Mouse (Mus musculus) forebrain, embryonic 13.5 days (tissue): ENCODE measurements around the gene Chchd6. TPM values are rescaled to one million over a fixed set of nuclear protein-coding genes. Genes with fewer than 3 reads are reported as not detected.

Experiments used
- ATAC-seq: fragments of 200-750 bp; cut with Nextera tagmentation; 2 replicates; pipeline ENCODE4 v1.8.0; 2017
- H3K27ac ChIP-seq: fragments of 300-500 bp; sonication (generic); 2 replicates; pipeline ENCODE4 v1.5.1; 2015; ENCODE audit warnings: inconsistent platforms, mild to moderate bottlenecking, moderate library complexity
- H3K27me3 ChIP-seq: fragments of 300-500 bp; sonication (generic); 2 replicates; pipeline ENCODE4 v1.6.1; 2015; ENCODE audit warnings: mild to moderate bottlenecking, inconsistent platforms
- H3K36me3 ChIP-seq: fragments of 300-500 bp; sonication (generic); 2 replicates; pipeline ENCODE4 v1.6.1; 2015; ENCODE audit warnings: mild to moderate bottlenecking, inconsistent platforms; ENCODE audit not compliant: poor library complexity, severe bottlenecking
- H3K4me1 ChIP-seq: fragments of 300-500 bp; sonication (generic); 2 replicates; pipeline ENCODE4 v1.6.1; 2015; ENCODE audit warnings: inconsistent platforms
- H3K4me2 ChIP-seq: fragments of 300-500 bp; sonication (generic); 2 replicates; pipeline ENCODE4 v1.6.1; 2015; ENCODE audit warnings: inconsistent platforms, mild to moderate bottlenecking, moderate library complexity
- H3K4me3 ChIP-seq: fragments of 300-500 bp; sonication (generic); 2 replicates; pipeline ENCODE4 v1.5.1; 2015; ENCODE audit warnings: mild to moderate bottlenecking, inconsistent platforms
- H3K9ac ChIP-seq: fragments of 300-500 bp; sonication (generic); 2 replicates; pipeline ENCODE4 v1.6.1; 2015; ENCODE audit warnings: mild to moderate bottlenecking, inconsistent platforms
- H3K9me3 ChIP-seq: fragments of 300-500 bp; sonication (generic); replicated peaks from 2 replicates; pipeline ENCODE4 v1.6.1; 2016; ENCODE audit warnings: inconsistent platforms
- WGBS: fragments of 180-500 bp; shearing (Covaris S2); methylation state at CpG from one replicate; pipeline ENCODE4 v1.1.7; 2015; 5-methylcytosine and 5-hydroxymethylcytosine counted together
- polyA plus RNA-seq: library from polyadenylated mRNA; unstranded; fragments of >200 nt; fragmentation: Nextera tagmentation; extraction: Ambion mirVana; gene quantifications from 2 replicates; pipeline ENCODE4 v1.2.1, GENCODE M21; 2015

The Chchd6 gene
- polyA plus RNA-seq, 1 experiment from 2014 or later, result 108 TPM

DNA sequence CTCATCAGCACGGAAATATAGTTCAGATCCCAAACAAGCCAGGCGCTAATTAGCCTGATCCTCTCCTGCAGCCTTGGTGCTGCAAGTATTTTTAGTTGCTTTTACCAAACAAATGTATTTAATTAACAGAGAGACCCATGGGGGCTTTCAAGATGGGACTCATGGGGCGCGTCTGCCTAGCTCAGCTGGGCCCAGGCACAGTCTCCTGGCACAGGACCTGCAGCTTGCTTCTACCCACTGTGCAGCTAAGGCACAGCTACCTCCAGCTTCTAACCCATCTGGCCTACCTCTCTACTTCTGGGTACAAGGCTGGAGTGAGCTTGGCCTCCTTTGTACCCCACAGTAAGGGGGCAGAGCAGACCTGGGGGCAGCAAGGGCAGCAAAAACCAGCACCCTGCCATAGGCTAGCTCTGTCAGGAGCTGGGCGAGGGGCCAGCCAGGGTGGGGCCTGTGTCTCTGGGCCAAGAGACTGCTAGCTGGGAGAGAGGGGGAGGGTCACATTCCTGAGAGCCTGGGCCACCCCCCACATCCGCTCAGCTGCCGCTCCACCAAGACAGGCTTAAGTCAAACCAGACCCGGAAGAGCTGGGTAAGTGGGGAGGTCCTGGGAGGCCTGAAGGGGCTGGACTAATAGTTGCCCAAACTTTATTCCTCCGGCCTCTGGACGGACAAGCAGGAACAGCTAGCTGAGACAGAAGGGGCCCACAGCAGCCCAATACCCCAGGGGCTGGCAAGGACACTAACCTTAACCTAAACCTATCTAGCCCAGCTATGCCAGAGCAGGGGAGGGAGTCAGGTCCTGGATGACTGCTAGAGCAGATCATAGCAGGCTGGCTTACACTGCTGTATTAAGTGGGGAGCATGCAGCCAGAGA lies 250.6 kb downstream of the Chchd6 start:
- H3K4me2 ChIP-seq, result no peak overlapping the region
- peaks cover 85% of the 10 kb centered on the region for H3K36me3 ChIP-seq
- peak overlapping the region; percentile 57; the same call in 1 of the 2 replicates for H3K27ac ChIP-seq
- H3K4me3 ChIP-seq, result no peak overlapping the region
- 35% methylated on average over 10 of the region's 10 CpGs for WGBS
- H3K4me1 ChIP-seq, result peaks cover 29% of the 10 kb centered on the region
- peak overlapping the region; percentile 22; the same call in 1 of the 2 replicates for H3K9ac ChIP-seq
- ATAC-seq, result peak; percentile 52
- no peaks in the 10 kb centered on the region for H3K27me3 ChIP-seq
- no peaks in the 10 kb centered on the region for H3K9me3 ChIP-seq

DNA sequence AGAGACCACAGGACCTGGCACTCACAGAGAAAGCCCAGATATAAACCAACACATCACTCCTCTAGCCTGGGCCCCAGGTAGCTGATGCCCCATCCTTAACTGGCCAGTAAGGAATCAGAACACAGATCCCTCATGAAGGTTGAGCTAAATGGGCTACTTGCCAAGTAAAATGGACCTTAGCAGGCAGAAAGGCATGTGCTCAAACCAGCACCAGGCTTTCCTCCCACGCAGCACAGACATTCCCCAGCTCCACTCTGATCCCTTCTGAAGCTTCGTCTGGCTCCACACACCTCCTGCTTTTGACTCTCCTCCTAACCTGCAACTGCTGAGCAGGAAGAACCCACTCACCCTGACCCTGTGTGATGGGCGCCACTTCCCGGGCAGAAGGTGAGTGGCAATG lies 253.5 kb downstream of the Chchd6 start:
- Histone ChIP-seq H3K9ac (no peak overlapping the region), H3K4me1 (peaks cover 22% of the 10 kb centered on the region), H3K36me3 (peaks cover 85% of the 10 kb centered on the region), H3K9me3 (no peaks in the 10 kb centered on the region), H3K4me3 (no peak overlapping the region), H3K27ac (no peak overlapping the region), H3K4me2 (no peak overlapping the region), H3K27me3 (no peaks in the 10 kb centered on the region)
- ATAC-seq, result no peak
- 92% methylated on average over 4 of the region's 4 CpGs for WGBS

DNA sequence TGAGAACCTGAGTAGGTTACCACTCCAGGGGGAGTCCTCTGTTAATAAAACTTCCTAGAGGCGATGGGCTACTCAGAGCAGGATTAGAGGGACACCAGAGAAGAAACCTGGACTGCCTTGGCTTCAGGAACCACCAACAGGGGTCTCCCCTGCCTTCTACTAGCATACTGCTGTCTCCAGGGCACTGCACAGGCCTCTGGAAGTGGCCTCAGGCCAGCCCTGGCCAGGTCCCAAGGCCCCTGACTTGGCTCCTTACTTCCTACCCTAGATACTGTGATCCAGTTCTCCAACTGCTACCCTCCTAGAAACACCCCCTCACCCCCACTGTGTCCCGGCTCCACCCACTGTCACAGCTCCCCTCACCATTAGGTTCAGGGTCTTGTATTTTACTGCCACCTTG lies 256.0 kb downstream of the Chchd6 start:
- Histone ChIP-seq H3K4me1 (peaks cover 13% of the 10 kb centered on the region), H3K4me3 (no peak overlapping the region), H3K4me2 (no peak overlapping the region), H3K9ac (no peak overlapping the region), H3K9me3 (no peaks in the 10 kb centered on the region), H3K27ac (no peak overlapping the region), H3K36me3 (peaks cover 96% of the 10 kb centered on the region), H3K27me3 (no peaks in the 10 kb centered on the region)
- ATAC-seq, result no peak
- WGBS, result 90% methylated on average over 2 of the region's 2 CpGs

DNA sequence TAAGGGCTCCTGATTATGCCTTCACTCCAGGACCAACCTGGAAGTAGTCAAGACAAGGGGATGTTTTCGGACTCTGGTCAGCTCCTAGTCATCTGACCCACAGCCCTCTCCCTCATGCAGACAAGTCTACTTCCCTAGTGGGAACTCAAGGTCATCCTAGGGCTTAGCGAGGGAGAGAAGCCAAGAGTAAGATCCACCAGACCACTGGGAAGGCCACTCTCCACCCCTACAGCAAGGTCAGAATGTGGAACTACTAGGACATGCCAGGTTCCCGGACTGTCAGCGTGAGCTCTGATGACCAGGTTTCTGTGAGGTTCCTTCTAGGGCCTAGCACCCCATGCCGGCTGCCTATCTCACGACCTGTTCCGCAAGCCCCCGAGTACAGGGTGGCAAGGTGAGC lies 256.7 kb downstream of the Chchd6 start:
- Histone ChIP-seq H3K4me3 (no peak overlapping the region), H3K27me3 (no peaks in the 10 kb centered on the region), H3K4me1 (peaks cover 16% of the 10 kb centered on the region), H3K9ac (no peak overlapping the region), H3K9me3 (no peaks in the 10 kb centered on the region), H3K4me2 (no peak overlapping the region), H3K27ac (no peak overlapping the region), H3K36me3 (peaks cover 100% of the 10 kb centered on the region)
- 93% methylated on average over 8 of the region's 8 CpGs for WGBS
- ATAC-seq, result no peak

DNA sequence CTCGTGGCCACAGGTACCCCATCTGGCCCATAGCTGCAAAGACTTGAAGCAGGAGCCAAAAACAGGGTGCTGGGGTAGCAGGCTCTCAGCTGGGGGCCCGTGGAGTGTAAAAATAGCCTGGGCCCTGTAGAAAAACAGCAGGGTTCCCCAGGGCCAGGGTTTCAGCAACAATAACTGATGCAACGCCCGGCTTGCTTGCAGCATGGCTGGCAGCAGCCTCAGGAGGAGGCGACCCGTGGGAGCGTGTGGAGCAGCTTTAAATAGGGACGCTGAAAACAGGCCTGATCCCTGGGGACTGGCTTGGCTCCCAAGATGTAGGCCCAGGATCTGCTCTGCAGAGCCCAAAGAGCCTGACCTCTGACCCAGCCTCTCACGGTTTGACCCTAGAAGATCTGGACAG lies 257.9 kb downstream of the Chchd6 start:
- no peak for ATAC-seq
- H3K9me3 ChIP-seq, result no peaks in the 10 kb centered on the region
- H3K4me2 ChIP-seq, result no peak overlapping the region
- peaks cover 22% of the 10 kb centered on the region for H3K4me1 ChIP-seq
- no peaks in the 10 kb centered on the region for H3K27me3 ChIP-seq
- H3K4me3 ChIP-seq, result no peak overlapping the region
- peaks cover 100% of the 10 kb centered on the region for H3K36me3 ChIP-seq
- H3K27ac ChIP-seq, result no peak overlapping the region
- WGBS, result 83% methylated on average over 9 of the region's 9 CpGs
- H3K9ac ChIP-seq, result no peak overlapping the region

DNA sequence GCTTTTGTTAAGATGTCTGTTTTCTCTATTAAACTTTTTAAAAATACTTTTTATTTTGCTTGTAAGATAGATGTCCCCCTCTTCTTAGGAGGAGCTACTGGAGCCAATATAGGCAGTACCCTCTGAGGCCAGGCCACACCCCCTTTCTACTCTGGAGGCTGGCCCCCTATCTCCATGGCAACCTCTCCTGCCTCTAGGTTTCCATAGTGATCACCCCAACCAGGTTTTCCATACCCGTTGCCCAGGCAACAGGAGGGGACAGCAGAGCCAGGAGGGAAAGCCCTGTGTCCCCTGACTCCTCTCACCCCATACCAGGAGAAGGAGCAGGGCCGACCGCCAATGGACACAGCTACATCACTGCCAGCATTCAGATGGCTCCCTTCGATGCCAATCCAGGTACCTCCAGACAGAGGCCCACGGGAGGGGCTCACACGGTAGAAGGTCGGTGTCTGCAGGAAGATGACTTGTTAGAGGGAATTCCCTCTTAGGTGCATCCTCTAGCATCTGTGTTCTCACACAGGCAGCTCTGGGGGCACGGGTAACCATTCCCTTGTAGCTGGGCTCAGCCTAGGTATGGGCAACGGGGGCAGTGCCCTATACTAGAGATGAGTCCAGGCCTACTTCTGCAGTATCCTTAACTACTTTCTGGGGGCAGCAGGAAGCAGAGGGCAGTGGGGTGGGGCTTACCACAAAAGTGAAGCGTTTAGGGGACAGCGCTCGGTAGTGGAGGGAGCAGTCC lies 261.3 kb downstream of the Chchd6 start:
- ATAC-seq, result peak; percentile 82
- no peaks in the 10 kb centered on the region for H3K27me3 ChIP-seq
- H3K4me3 ChIP-seq, result no peak overlapping the region
- H3K4me1 ChIP-seq, result peaks cover 22% of the 10 kb centered on the region
- peak overlapping the region; percentile 22 for H3K4me2 ChIP-seq
- 46% methylated on average over 12 of the region's 12 CpGs for WGBS
- peak overlapping the region; percentile 78 for H3K27ac ChIP-seq
- no peaks in the 10 kb centered on the region for H3K9me3 ChIP-seq
- peaks cover 100% of the 10 kb centered on the region for H3K36me3 ChIP-seq
- H3K9ac ChIP-seq, result peak overlapping the region; percentile 23; the same call in 1 of the 2 replicates

Other genes with a start within 250 kb of the Chchd6 start
- 34.8 and 37.4 TPM in 2 replicates for gene Plxna1, start 233.0 kb downstream of the Chchd6 start, polyA plus RNA-seq
- gene Txnrd3, start 48.3 kb upstream of the Chchd6 start, polyA plus RNA-seq, result 7.6 and 9.1 TPM in 2 replicates
- not detected in 2 replicates for gene Vmn1r40, start 111.9 kb upstream of the Chchd6 start, polyA plus RNA-seq
- not detected in 2 replicates for gene Vmn1r41, start 145.1 kb upstream of the Chchd6 start, polyA plus RNA-seq